Mouse (Mus musculus) midbrain, postnatal 0 days (tissue): ENCODE measurements at regions not wholly inside any gene's neighbourhood (a gene's known extent, or its start where the extent isn't known, plus 50 kb on each side); places are given as distances from the start of the nearest gene placed in this dataset.
A peak's percentile ranks its signal among the peaks of the same experiment; 100 is the strongest.

Experiments used
- ATAC-seq: fragments of 200-750 bp; cut with Nextera tagmentation; 2 replicates; pipeline ENCODE4 v1.8.0; 2017; ENCODE audit warnings: moderate number of reproducible peaks, mild to moderate bottlenecking, moderate TSS enrichment, moderate library complexity; ENCODE audit not compliant: low FRiP score
- DNase-seq: peaks from one replicate; pipeline ENCODE4 v3.0.0-alpha.2; 2015; ENCODE audit warnings: low spot score
- H3K27ac ChIP-seq: fragments of 300-500 bp; sonication (generic); 2 replicates; pipeline ENCODE4 v1.5.1; 2014; ENCODE audit warnings: low read depth, mild to moderate bottlenecking, low read length, mixed read lengths
- H3K27me3 ChIP-seq: fragments of 300-500 bp; sonication (generic); 2 replicates; pipeline ENCODE4 v1.6.1; 2014; ENCODE audit warnings: low read length, control low read depth, mixed read lengths; ENCODE audit not compliant: insufficient read depth
- H3K36me3 ChIP-seq: fragments of 300-500 bp; sonication (generic); 2 replicates; pipeline ENCODE4 v1.6.1; 2014; ENCODE audit warnings: low read length, control low read depth, mixed read lengths; ENCODE audit not compliant: insufficient read depth
- H3K4me1 ChIP-seq: fragments of 300-500 bp; sonication (generic); 2 replicates; pipeline ENCODE4 v1.6.1; 2014; ENCODE audit warnings: mild to moderate bottlenecking, control low read depth, antibody characterized with exemption, low read length, mixed read lengths; ENCODE audit not compliant: insufficient read depth
- H3K4me2 ChIP-seq: fragments of 300-500 bp; sonication (generic); 2 replicates; pipeline ENCODE4 v1.6.1; 2014; ENCODE audit warnings: low read depth, mild to moderate bottlenecking, low read length, mixed read lengths; ENCODE audit not compliant: poor library complexity, severe bottlenecking
- H3K4me3 ChIP-seq: fragments of 300-500 bp; sonication (generic); 2 replicates; pipeline ENCODE4 v1.5.1; 2014; ENCODE audit warnings: low read depth, mild to moderate bottlenecking, low read length, moderate library complexity
- H3K9ac ChIP-seq: fragments of 300-500 bp; sonication (generic); replicated peaks from 2 replicates; pipeline ENCODE4 v1.6.1; 2014; ENCODE audit warnings: mild to moderate bottlenecking, low read length, moderate library complexity, mixed read lengths; ENCODE audit not compliant: poor library complexity, severe bottlenecking
- H3K9me3 ChIP-seq: fragments of 300-500 bp; sonication (generic); 2 replicates; pipeline ENCODE4 v1.6.1; 2016; ENCODE audit warnings: low read length, control low read depth
- CTCF ChIP-seq: IDR thresholded peaks from 2 replicates; pipeline ENCODE4 v1.5.1; 2016; ENCODE audit warnings: antibody characterized with exemption, mild to moderate bottlenecking
- WGBS: fragments of 180-500 bp; shearing (Covaris S2); extraction: QIAGEN DNeasy Blood & Tissue Kit; methylation state at CpG from one replicate; pipeline ENCODE4 v1.1.7; 2014; 5-methylcytosine and 5-hydroxymethylcytosine counted together

- Histone ChIP-seq H3K27ac (no peak overlapping the region), H3K4me1 (no peaks in the 10 kb centered on the region), H3K4me3 (no peak overlapping the region), H3K9me3 (no peaks in the 10 kb centered on the region), H3K4me2 (no peak overlapping the region), H3K36me3 (no peaks in the 10 kb centered on the region), H3K9ac (no peak overlapping the region), H3K27me3 (no peaks in the 10 kb centered on the region)
- no peak for DNase-seq
- no peak for ATAC-seq
- WGBS: 64% methylated on average over 5 of the region's 5 CpGs
- TF ChIP-seq CTCF: no peak
Observed at GRCm38 (mm10) chr10:44603461-44603860, 75.2 kb upstream of the Prdm1 start.

- Histone ChIP-seq H3K4me2 (no peak overlapping the region), H3K4me1 (no peaks in the 10 kb centered on the region), H3K9me3 (no peaks in the 10 kb centered on the region), H3K4me3 (no peak overlapping the region), H3K27me3 (no peaks in the 10 kb centered on the region), H3K36me3 (no peaks in the 10 kb centered on the region), H3K27ac (no peak overlapping the region), H3K9ac (no peak overlapping the region)
- 87% methylated on average over 10 of the region's 10 CpGs for WGBS
- no peak for TF ChIP-seq CTCF
- DNase-seq (no peak), ATAC-seq (no peak)
Observed at GRCm38 (mm10) chr10:44601550-44601949, 73.2 kb upstream of the Prdm1 start.

- Histone ChIP-seq H3K27ac (no peak overlapping the region), H3K36me3 (no peaks in the 10 kb centered on the region), H3K27me3 (no peaks in the 10 kb centered on the region), H3K4me1 (no peaks in the 10 kb centered on the region), H3K4me2 (no peak overlapping the region), H3K9me3 (no peaks in the 10 kb centered on the region), H3K9ac (no peak overlapping the region), H3K4me3 (no peak overlapping the region)
- DNase-seq: peak; percentile 56
- TF ChIP-seq CTCF: no peak
- ATAC-seq: no peak
- WGBS: 72% methylated on average over 4 of the region's 4 CpGs
Observed at GRCm38 (mm10) chr10:44599964-44600334, 71.6 kb upstream of the Prdm1 start.

GRCm38 (mm10) chr10:44599331-44599963 is 71.1 kb upstream of the Prdm1 start:
- H3K4me2 ChIP-seq: no peak overlapping the region
- H3K27ac ChIP-seq: no peak overlapping the region
- ATAC-seq (no peak), DNase-seq (no peak)
- H3K9ac ChIP-seq: no peak overlapping the region
- no peaks in the 10 kb centered on the region for H3K4me1 ChIP-seq
- no peaks in the 10 kb centered on the region for H3K9me3 ChIP-seq
- no peak overlapping the region for H3K4me3 ChIP-seq
- WGBS: 71% methylated on average over 10 of the region's 10 CpGs
- no peaks in the 10 kb centered on the region for H3K36me3 ChIP-seq
- H3K27me3 ChIP-seq: no peaks in the 10 kb centered on the region
- TF ChIP-seq CTCF: no peak

- H3K9ac ChIP-seq: no peak overlapping the region
- no peaks in the 10 kb centered on the region for H3K27me3 ChIP-seq
- no peaks in the 10 kb centered on the region for H3K4me1 ChIP-seq
- DNase-seq (no peak), ATAC-seq (no peak)
- 96% methylated on average over 3 of the region's 3 CpGs for WGBS
- TF ChIP-seq CTCF: no peak
- no peak overlapping the region for H3K4me2 ChIP-seq
- no peak overlapping the region for H3K4me3 ChIP-seq
- no peaks in the 10 kb centered on the region for H3K36me3 ChIP-seq
- H3K27ac ChIP-seq: no peak overlapping the region
- H3K9me3 ChIP-seq: no peaks in the 10 kb centered on the region
Observed at GRCm38 (mm10) chr10:44598615-44599014, 70.3 kb upstream of the Prdm1 start.

- no peak for TF ChIP-seq CTCF
- Histone ChIP-seq H3K36me3 (no peaks in the 10 kb centered on the region), H3K4me1 (no peaks in the 10 kb centered on the region), H3K4me2 (no peak overlapping the region), H3K9me3 (no peaks in the 10 kb centered on the region), H3K27me3 (no peaks in the 10 kb centered on the region), H3K9ac (no peak overlapping the region), H3K27ac (no peak overlapping the region), H3K4me3 (no peak overlapping the region)
- DNase-seq (no peak), ATAC-seq (no peak)
- WGBS: 87% methylated on average over 2 of the region's 2 CpGs
Observed at GRCm38 (mm10) chr10:44595932-44596331, 67.6 kb upstream of the Prdm1 start.
